ENCODE assay signal across 8 mouse cellular contexts in genomic region chr16:22264962-22265848, GRCm38 (mm10). TPM values are rescaled to one million over a fixed set of nuclear protein-coding genes. Genes with fewer than 3 reads are reported as not detected.
DNase-seq lines count a peak whose midpoint lies in the region; ATAC-seq and TF ChIP-seq lines count a peak whose summit lies in the region.

No protein-coding gene starts in this region.

- H3K4me3 ChIP-seq in forebrain, embryonic 15.5 days: peak overlapping the region; percentile 97
- H3K4me3 ChIP-seq in layer of hippocampus, adult 2 months: peak overlapping the region; percentile 93
- H3K4me3 ChIP-seq in lung, adult 2 months (replicated peaks; ENCODE audit: extremely low read depth, low read depth, low read length): peak overlapping the region; percentile 97

- peak; percentile 80 for ATAC-seq in forebrain, embryonic 15.5 days (replicated peaks)
- peak; percentile 40 for ATAC-seq in neutrophil, adult 5-6 weeks (ENCODE audit: extremely low read depth, insufficient number of reproducible peaks, low FRiP score, poor library complexity, severe bottlenecking)

- H3K9me3 ChIP-seq in forebrain, embryonic 15.5 days: no peaks in the 10 kb centered on the region

- no peak for TF ChIP-seq POLR2A in lung, adult 2 months (IDR thresholded peaks at IDR 0.05; ENCODE audit: borderline replicate concordance, extremely low read depth, low read depth, low read length)

- no peak for TF ChIP-seq CTCF in layer of hippocampus, adult 2 months (conservative IDR thresholded peaks at IDR 0.05)
- no peak for TF ChIP-seq CTCF in lung, adult 2 months (IDR thresholded peaks at IDR 0.05; ENCODE audit: insufficient read depth, low read length)

- H3K4me2 ChIP-seq in forebrain, embryonic 15.5 days (replicated peaks): peak overlapping the region; percentile 81

- peaks cover 36% of the 10 kb centered on the region for H3K4me1 ChIP-seq in forebrain, embryonic 15.5 days
- peaks cover 2% of the 10 kb centered on the region for H3K4me1 ChIP-seq in lung, adult 2 months (ENCODE audit: control insufficient read depth, insufficient read depth, low read length)

- H3K36me3 ChIP-seq in forebrain, embryonic 15.5 days: no peaks in the 10 kb centered on the region

- intact Hi-C loops in heart, postnatal 25 days (cut with DNase I): loop anchor here (2.0 to 5.0 kb wide), 2 partner anchors 103 to 174 kb away; partner anchors contain the start of genes Etv5 and Igf2bp2

- WGBS in forebrain, embryonic 15.5 days: under 1% methylated on average over 76 of the region's 81 CpGs
- WGBS in lung, adult 2 months: 1% methylated on average over 75 of the region's 81 CpGs

- H3K27me3 ChIP-seq in forebrain, embryonic 15.5 days: no peaks in the 10 kb centered on the region

- peak overlapping the region; percentile 98 for H3K27ac ChIP-seq in forebrain, embryonic 15.5 days (replicated peaks)
- peak overlapping the region; percentile 100 for H3K27ac ChIP-seq in layer of hippocampus, adult 2 months

- peak; percentile 67 for DNase-seq in ES-CJ7 (ENCODE audit: low read depth, low spot score)
- DNase-seq in cerebellum, adult 11 months: peak; percentile 80
- peak; percentile 67 for DNase-seq in heart, postnatal 25 days (ENCODE audit: low spot score)
- peak; percentile 69 to 86 for DNase-seq in layer of hippocampus, adult 2 months (ENCODE audit: low spot score in 2 of 2)
- DNase-seq in lung, adult 2 months: peak; percentile 85
- DNase-seq in testis, postnatal 14 days (ENCODE audit: low spot score): peak; percentile 88

- peak overlapping the region; percentile 97 for H3K9ac ChIP-seq in forebrain, embryonic 15.5 days (replicated peaks)

RNA-seq across cellular contexts. Expression of gene Tra2b, which starts 0.6 kb away (rescaled TPM):
- 359 and 363 TPM in 2 replicates for polyA plus RNA-seq in forebrain, embryonic 15.5 days (2015; fragmentation: Nextera tagmentation; extraction: Ambion mirVana)
- total RNA-seq in heart, postnatal 25 days (2021): 10 to 100 TPM; 39.9 to 44.1 TPM
- total RNA-seq in layer of hippocampus, adult 2 months (2021): 10 to 100 TPM; 76.7 to 83.6 TPM
- 17.7 and 29.0 TPM in 2 replicates for polyA plus RNA-seq in lung, adult 2 months (2012; rRNA removed)
- total RNA-seq in neutrophil, adult 5-6 weeks (2017): 353 and 374 TPM in 2 replicates

Comparison
In these comparisons a context has a peak if more than half of its experiments do, and no peak if none do; other contexts are left out.
1. Peak in every context shown above with its lines: DNase-seq, ATAC-seq, H3K4me3 ChIP-seq and H3K27ac ChIP-seq.